Mouse (Mus musculus): Measurements from ENCODE around the gene Ranbp9.
"Not testable (repeated sequence)": the region's sequence is repeated elsewhere in the genome, so short reads cannot be mapped to it uniquely, and the experiment has no call there.

Gene Ranbp9

GRCm38 (mm10) chr13:43495645-43496044 lies 14.6 kb upstream of the Ranbp9 start:
- no peak for DNase-seq (ENCODE audit: low spot score)

- peak; percentile 22 for DNase-seq (ENCODE audit: low spot score)
Measured at GRCm38 (mm10) chr13:43493725-43494124, 12.6 kb upstream of the Ranbp9 start.

- DNase-seq (ENCODE audit: low spot score): peak; percentile 67
Measured at GRCm38 (mm10) chr13:43493058-43493481, 12.0 kb upstream of the Ranbp9 start.

- DNase-seq (ENCODE audit: low spot score): no peak
Measured at GRCm38 (mm10) chr13:43486501-43487213, 5.6 kb upstream of the Ranbp9 start.

GRCm38 (mm10) chr13:43485278-43485976 lies 4.3 kb upstream of the Ranbp9 start:
- DNase-seq (ENCODE audit: low spot score): no peak

- no peak for DNase-seq (ENCODE audit: low spot score)
Measured at GRCm38 (mm10) chr13:43482782-43483181, 1.7 kb upstream of the Ranbp9 start.

- DNase-seq (ENCODE audit: low spot score): peak; percentile 37
Measured at GRCm38 (mm10) chr13:43481859-43482245, 770 bp upstream of the Ranbp9 start.

- no peak for DNase-seq (ENCODE audit: low spot score)
Measured at GRCm38 (mm10) chr13:43480595-43480956, 506 bp downstream of the Ranbp9 start.

GRCm38 (mm10) chr13:43479767-43480571 lies 1.1 kb downstream of the Ranbp9 start:
- peak; percentile 22 for DNase-seq (ENCODE audit: low spot score)

GRCm38 (mm10) chr13:43479024-43479705 lies 1.9 kb downstream of the Ranbp9 start:
- DNase-seq (ENCODE audit: low spot score): no peak

- peak; percentile 52 for DNase-seq (ENCODE audit: low spot score)
Measured at GRCm38 (mm10) chr13:43478586-43478985, 2.5 kb downstream of the Ranbp9 start.

- no peak for DNase-seq (ENCODE audit: low spot score)
Measured at GRCm38 (mm10) chr13:43477098-43477697, 3.9 kb downstream of the Ranbp9 start.

GRCm38 (mm10) chr13:43476226-43476625 lies 4.9 kb downstream of the Ranbp9 start:
- no peak for DNase-seq (ENCODE audit: low spot score)

- no peak for DNase-seq (ENCODE audit: low spot score)
Measured at GRCm38 (mm10) chr13:43474722-43475121, 6.4 kb downstream of the Ranbp9 start.

- DNase-seq (ENCODE audit: low spot score): not testable (repeated sequence)
Measured at GRCm38 (mm10) chr13:43471861-43472260, 9.2 kb downstream of the Ranbp9 start.

- DNase-seq (ENCODE audit: low spot score): no peak
Measured at GRCm38 (mm10) chr13:43469607-43470006, 11.5 kb downstream of the Ranbp9 start.

- DNase-seq (ENCODE audit: low spot score): no peak
Measured at GRCm38 (mm10) chr13:43464605-43465004, 16.5 kb downstream of the Ranbp9 start.

- no peak for DNase-seq (ENCODE audit: low spot score)
Measured at GRCm38 (mm10) chr13:43457161-43457560, 23.9 kb downstream of the Ranbp9 start.

GRCm38 (mm10) chr13:43454431-43454830 lies 26.7 kb downstream of the Ranbp9 start:
- no peak for DNase-seq (ENCODE audit: low spot score)

- no peak for DNase-seq (ENCODE audit: low spot score)
Measured at GRCm38 (mm10) chr13:43452843-43453605, 28.1 kb downstream of the Ranbp9 start.

GRCm38 (mm10) chr13:43452177-43452576 lies 28.9 kb downstream of the Ranbp9 start:
- DNase-seq (ENCODE audit: low spot score): no peak

Measured in lung, postnatal 25 days (tissue).